Mouse (Mus musculus): ENCODE data around the gene Kif1a.

Kif1a gene

DNA sequence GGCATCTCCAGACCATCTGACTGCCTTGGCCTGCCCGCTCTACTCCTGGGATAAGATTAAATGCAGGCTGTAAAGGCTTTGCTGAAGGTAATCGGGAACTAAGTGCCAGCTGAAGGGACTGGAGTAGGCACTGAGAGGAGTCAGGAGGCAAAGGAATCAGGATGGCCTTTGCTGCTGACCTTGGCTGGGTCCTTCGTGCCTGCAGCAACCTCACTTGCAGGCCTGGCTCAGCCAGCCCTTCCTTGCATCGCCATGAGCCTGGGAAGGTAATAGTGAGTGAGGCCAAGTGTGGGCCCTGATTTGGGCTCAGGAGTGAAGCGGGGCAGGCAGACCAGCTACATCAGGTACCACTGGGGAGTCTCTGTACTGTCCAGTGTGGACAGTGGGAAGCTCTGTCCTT is 2.8 kb downstream of the Kif1a start:
- no peak for DNase-seq (ENCODE audit: low read depth, low spot score)

DNA sequence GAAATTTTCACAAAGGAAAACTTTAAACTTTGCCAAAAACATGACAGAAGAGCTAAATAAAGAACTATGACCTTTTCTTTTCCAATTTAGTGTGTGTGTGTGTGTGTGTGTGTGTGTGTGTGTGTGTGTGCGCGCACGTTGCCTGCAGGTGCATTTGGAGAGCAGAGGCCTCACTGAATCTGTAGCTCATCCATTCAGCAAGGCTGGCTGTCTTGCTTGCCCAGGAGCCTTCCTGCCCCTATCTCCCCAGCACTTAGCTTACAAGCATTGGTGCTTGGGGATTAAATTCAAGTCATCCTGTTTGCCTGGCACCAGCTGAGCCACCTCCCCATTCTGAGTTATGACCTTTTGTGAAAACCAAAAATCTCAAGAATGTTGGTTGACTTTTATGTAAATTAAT is 9.2 kb downstream of the Kif1a start:
- no peak for DNase-seq (ENCODE audit: low read depth, low spot score)

GRCm38 (mm10) chr1:93085136-93085535 is 16.6 kb downstream of the Kif1a start:
- DNase-seq (ENCODE audit: low read depth, low spot score) = no peak

GRCm38 (mm10) chr1:93083420-93084285 is 18.1 kb downstream of the Kif1a start:
- no peak for DNase-seq (ENCODE audit: low read depth, low spot score)

GRCm38 (mm10) chr1:93082121-93082520 is 19.6 kb downstream of the Kif1a start:
- no peak for DNase-seq (ENCODE audit: low read depth, low spot score)

DNA sequence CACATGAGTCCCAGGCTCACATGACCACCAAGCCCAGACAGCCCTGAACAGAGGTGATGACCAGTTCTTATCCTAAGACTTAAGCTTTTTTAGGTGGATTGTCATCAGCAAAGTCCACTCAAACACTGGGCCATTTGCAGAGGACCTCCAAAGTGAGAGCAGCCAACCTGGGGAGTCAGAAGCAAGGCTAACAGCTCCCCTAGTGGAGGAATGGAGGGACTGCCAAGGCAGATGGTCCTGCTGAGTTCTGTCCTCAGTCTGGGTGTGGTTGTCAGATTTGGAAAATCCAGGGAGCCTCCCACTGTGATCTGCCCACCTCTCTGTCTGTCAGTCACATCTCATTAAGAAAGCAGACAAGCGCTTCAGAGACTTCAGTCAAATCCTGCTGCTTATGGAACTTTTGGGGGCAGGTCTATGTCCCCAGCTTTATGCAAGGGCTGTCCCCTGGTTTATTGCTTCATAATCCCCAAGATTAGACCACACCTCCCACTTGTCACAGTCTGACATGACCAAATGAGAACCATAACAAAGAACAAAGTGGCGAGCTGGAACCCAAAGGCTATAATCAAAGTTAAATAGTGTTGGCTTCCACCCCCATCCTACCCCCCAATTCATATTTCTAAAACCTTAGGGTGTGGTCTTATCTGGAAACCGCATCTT is 20.7 kb downstream of the Kif1a start:
- peak; percentile 51 for DNase-seq (ENCODE audit: low read depth, low spot score)

DNA sequence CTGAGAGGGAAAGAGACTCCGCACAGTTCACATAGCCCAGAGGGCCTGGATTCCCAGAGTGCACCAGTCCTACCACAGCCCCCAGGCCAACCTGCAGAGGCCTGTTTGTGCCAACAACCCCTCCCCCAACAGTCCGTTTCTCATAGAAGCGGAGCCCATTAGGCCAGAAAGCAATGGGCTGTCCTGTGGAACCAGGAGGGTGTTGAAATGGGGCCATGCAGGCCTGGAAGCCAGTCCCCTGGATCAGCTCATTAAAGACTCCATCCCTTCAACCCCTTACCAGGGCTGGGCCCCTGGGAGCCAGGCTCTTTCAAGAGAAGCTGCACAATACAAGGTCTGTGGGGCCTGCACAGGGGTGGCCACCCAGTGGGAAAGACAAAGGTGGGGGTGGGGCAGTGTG is 22.1 kb downstream of the Kif1a start:
- DNase-seq (ENCODE audit: low read depth, low spot score) = no peak

- no peak for DNase-seq (ENCODE audit: low read depth, low spot score)
Measured at GRCm38 (mm10) chr1:93072279-93072865, 29.4 kb downstream of the Kif1a start.

DNA sequence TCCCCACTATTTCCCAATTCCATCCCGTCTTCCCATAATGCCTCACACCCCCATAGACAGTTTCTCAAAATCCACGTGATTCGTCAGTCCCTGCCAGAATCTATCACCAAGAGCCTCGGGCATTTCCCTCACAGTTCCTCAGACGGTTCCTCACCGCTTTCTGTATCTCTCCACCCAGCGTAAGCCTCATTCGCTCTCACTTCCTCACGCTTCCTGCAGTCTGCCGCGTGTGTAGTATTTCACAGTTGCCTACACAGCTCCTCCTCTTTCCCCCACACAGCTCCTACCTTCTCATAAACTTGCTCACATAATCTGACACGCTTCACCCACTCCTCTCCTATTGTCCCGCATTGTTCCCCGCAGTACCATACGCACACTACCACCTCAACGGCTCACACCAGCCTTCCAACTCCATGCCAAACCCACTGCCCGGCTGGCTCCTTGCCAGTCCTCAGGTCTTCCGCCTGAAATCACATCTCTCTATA is 30.2 kb downstream of the Kif1a start:
- DNase-seq (ENCODE audit: low read depth, low spot score) = no peak

DNA sequence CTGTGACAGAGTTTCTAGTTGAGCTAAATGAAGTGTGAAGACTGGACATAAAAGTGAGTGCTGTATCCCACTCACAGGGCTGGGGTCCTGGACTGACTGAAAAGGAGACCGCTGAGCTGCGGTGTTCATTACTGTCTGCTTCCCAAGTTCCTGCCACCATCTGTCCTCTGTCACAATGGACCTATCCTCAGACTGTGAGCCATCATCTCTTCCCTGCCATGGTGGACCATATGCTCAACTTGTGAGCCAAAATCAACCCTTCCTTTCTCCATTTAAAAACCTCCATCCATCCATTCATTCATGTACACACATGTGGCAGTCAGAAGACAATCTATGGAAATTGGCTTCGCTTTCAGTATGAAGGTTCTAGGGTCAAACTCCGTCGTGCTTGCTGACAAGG is 30.9 kb downstream of the Kif1a start:
- DNase-seq (ENCODE audit: low read depth, low spot score) = no peak

DNA sequence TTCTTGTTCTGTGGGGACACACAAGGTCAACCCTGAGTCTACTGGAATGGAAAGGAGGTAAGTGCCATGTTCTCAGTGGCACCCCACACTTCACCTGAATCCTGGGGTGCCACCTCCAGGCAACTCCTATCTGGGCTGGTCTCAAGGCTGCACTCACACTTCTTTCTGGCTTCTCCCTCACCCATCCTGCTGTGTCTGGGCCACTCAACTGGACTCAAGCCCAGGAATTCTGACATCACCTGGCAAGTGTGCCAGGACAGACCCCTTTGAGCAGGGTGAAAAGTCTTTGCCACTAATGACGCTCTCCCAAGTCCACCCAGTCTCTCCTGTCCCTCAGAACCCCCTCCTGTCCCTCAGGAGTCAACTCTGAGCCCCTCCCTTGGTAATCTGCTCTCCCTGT is 33.2 kb downstream of the Kif1a start:
- no peak for DNase-seq (ENCODE audit: low read depth, low spot score)

DNA sequence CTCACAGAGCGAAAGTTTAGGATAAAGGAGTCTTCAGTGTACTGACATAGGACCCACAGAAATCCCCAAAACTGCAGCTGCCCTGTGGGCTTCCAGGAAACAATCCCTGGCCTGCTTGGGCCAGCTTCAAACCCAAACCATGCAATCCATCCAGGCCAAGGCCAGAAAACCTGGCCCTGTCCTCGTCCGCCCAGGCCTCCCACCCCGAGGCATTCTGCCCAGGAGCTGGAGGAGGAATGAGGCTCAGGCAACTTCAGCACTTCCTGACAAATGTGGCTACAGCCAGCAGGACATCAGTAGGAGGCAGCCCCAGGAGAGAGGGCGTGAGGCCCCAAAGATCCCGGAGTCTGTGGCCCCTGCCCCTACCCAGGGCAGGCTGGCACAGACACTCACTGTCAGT is 36.1 kb downstream of the Kif1a start:
- DNase-seq (ENCODE audit: low read depth, low spot score) = no peak

GRCm38 (mm10) chr1:93063694-93064093 is 38.1 kb downstream of the Kif1a start:
- peak; percentile 39 for DNase-seq (ENCODE audit: low read depth, low spot score)

- DNase-seq (ENCODE audit: low read depth, low spot score) = no peak
Measured at GRCm38 (mm10) chr1:93051124-93051833, 50.5 kb downstream of the Kif1a start.

DNA sequence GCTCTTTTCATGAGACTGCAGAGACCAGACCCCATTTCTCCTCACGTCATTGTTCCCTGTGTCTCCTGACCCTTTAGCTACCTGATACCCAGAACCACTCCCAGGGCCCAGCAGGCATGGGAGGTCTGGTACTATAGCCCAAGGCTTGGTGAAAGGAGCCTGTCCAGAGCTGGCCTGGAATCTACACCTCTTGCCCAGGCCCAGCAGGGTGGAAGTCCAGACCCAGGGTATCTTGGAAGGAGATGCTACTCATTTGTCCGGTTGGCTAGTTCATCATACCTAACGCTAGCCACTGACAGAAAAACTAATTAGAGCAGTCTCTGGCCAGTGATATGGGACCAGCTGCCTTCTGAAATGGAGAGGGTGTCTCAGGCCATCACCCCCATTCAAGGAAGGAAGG is 51.7 kb downstream of the Kif1a start:
- no peak for DNase-seq (ENCODE audit: low read depth, low spot score)

DNA sequence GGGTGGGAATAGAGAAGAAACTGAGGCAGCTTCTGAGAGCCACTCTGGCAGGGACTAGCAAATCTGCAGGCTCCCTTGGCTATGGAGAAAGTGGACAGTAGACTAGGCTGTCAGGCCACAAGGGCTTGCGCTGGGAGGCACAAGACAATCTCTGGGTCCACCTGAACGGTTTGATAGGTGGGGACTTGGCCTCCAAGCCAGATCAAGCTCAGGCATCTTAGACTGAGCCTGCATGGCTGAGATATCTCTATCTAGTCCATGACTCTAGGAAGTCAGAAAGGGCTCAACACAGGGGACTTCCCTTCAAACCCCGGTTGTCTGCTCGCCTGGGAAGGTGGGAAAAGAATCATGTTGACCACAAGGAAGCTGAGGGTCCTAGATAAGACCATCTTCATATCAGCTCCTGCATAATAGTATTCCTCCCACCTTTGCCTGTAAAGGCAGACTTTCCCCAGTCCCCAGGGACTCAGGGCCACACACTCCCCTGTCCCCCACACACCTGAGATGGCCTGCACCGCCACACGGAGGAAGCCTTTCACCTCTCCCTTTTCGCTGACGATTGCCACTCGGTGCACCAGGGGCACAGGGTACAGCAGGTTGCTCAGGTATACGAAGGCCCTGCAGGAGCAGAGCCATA is 55.5 kb downstream of the Kif1a start:
- DNase-seq (ENCODE audit: low read depth, low spot score) = no peak

DNA sequence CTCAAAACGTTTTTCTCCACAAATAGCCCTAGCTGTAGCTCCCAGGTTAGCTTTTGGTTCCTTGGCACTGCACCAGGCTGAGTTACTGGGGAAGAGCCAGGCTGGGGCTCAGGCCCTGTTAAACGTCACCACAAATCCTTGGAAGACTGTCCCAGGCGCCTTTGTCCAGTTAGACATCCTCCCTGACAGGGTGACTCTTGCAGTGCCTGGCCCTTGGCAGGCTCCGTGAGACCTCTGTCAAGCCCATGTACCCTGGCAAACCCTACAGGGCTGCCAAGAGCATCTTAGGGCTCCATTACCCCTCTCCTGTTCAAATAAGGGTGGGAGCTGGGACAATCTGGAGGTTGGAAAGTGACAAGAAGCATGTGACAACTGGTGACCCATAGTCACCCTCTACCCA is 65.8 kb downstream of the Kif1a start:
- DNase-seq (ENCODE audit: low read depth, low spot score) = no peak

- no peak for DNase-seq (ENCODE audit: low read depth, low spot score)
Measured at GRCm38 (mm10) chr1:93033989-93034388, 67.8 kb downstream of the Kif1a start.

- DNase-seq (ENCODE audit: low read depth, low spot score) = no peak
Measured at GRCm38 (mm10) chr1:93031199-93031598, 70.6 kb downstream of the Kif1a start.

- DNase-seq (ENCODE audit: low read depth, low spot score) = no peak
Measured at GRCm38 (mm10) chr1:93030060-93030459, 71.7 kb downstream of the Kif1a start.

DNA sequence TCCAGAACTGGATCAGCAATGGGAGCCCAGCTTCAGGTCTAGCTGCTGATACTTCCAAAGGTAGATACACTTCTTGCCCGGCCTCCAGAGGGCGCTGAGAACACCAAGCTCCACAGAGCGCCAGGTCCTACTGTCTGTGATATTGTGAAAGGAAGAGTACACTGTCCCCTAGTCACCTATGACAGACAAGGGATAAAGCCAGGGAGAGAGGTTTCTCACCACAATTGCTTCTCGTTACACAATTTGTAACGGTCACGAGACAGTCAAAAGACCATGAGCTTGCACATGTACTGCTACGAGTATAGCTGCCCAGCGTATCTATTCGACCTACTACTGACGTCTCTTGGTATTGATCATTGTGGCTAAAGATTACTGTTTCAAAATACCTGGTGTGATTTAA is 72.4 kb downstream of the Kif1a start:
- no peak for DNase-seq (ENCODE audit: low read depth, low spot score)

DNA sequence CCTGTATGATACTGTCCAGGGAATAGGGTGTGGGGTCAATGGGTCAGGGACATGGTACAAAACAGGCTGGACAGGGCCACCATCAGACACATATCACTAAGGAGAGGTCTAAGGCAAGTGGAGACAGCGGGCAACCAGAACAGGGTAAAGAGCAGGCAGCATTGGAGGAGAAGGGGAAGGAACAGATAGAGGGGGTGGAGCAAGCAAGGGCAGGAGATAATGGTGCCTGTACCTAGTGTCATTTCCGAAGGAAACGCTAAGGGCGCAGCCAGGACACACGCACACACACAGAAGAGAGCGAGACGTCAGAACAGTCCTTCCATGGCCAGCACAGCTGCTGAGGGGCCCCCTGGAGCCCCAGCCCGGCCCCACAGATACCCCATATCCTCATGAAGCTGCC is 75.2 kb downstream of the Kif1a start:
- no peak for DNase-seq (ENCODE audit: low read depth, low spot score)

Measured in 3T3-L1 (cell line).